Mouse (Mus musculus): ENCODE results near the gene Stard13.

GRCm38 (mm10) chr5:151060476-151060875 lies 173.2 kb downstream of the Stard13 start:
- TF ChIP-seq CTCF (IDR thresholded peaks at IDR 0.05; ENCODE audit: borderline replicate concordance, control insufficient read depth, extremely low read depth, insufficient read depth, low read length, poor library complexity) (no peak), POLR2A (IDR thresholded peaks at IDR 0.05; ENCODE audit: control insufficient read depth, extremely low read depth, insufficient read depth, low read length, poor library complexity) (no peak)

Measured in thymus, adult 2 months (tissue).